ENCODE assay signal across 14 mouse cellular contexts in the genomic region with DNA sequence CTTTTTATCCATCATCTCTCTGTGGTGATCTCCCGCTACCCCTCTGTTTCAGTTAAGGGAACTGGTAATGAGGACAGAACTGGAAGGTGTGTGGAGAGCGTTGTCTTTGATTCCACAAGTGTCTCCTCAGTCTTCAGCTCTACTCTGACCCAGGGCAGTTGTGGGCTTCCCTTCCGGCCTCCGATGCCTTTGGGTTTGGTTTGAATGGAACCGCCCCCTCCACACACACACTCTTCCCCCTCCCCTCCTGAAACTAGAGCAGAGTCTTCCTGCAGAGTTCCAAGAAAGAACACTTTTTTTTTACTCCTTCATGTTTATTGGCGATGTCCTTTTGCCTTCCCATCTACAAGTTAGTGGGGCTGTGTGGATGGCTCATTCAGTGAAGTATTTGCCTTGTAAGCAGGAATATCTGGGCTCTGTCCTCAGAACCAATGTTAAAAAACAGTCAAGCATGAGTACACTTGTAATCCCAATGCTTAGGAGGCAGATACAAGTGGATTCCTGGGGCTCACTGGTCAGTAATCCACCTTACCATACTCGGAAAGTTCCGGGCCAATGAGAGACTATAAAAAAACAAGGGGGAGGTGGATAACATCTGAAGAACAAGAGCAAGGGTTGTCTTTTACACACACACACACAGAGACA.
DNase-seq lines count a peak whose midpoint lies in the region.
"Had no signal": no experiment of that assay in that cellular context is flagged by ENCODE, and none has a peak within 500 bp of the region (broad histone marks: within the 10 kb centered on the region; RNA-seq: fewer than 3 reads in every experiment).

No protein-coding gene starts in this region.

- H3K27ac ChIP-seq in limb, embryonic 10.5 days, result peak overlapping the region; percentile 16; the same call in 1 of the 2 replicates
- H3K27ac ChIP-seq: embryonic facial prominence, embryonic 15.5 days; forebrain, embryonic 12.5 days; liver, embryonic 13.5 days had no signal

- H3K27me3 ChIP-seq in limb, embryonic 10.5 days (ENCODE audit: low read depth, poor library complexity, severe bottlenecking), result no peaks in the 10 kb centered on the region
- H3K27me3 ChIP-seq: embryonic facial prominence, embryonic 15.5 days; forebrain, embryonic 12.5 days; liver, embryonic 13.5 days had no signal

- H3K36me3 ChIP-seq in limb, embryonic 10.5 days, result no peaks in the 10 kb centered on the region
- H3K36me3 ChIP-seq: embryonic facial prominence, embryonic 15.5 days; forebrain, embryonic 12.5 days; liver, embryonic 13.5 days had no signal

- H3K4me1 ChIP-seq in limb, embryonic 10.5 days, result peaks cover 47% of the 10 kb centered on the region
- H3K4me1 ChIP-seq: forebrain, embryonic 12.5 days had no signal

- H3K4me3 ChIP-seq in limb, embryonic 10.5 days, result no peak overlapping the region
- H3K4me3 ChIP-seq: embryonic facial prominence, embryonic 15.5 days; forebrain, embryonic 12.5 days; liver, embryonic 13.5 days had no signal

- H3K9me3 ChIP-seq in limb, embryonic 10.5 days (replicated peaks), result no peaks in the 10 kb centered on the region
- H3K9me3 ChIP-seq: embryonic facial prominence, embryonic 15.5 days; forebrain, embryonic 12.5 days; liver, embryonic 13.5 days had no signal

- WGBS in limb, embryonic 10.5 days, result 46% methylated on average over 8 of the region's 8 CpGs

- peak; percentile 29 for DNase-seq in Muller cell, postnatal 12 days (ENCODE audit: inconsistent ontology term)
- DNase-seq in embryo, embryonic 10.5 days (ENCODE audit: low spot score), result peak; percentile 53
- peak; percentile 46 for DNase-seq in kidney, adult 9 months
- no peak for DNase-seq in limb, embryonic 10.5 days (ENCODE audit: low spot score)
- no peak for DNase-seq in cerebellum, adult 9-10 months
- DNase-seq in urinary bladder, postnatal 36 days (ENCODE audit: low spot score in 2 of 2), result no peak
- no peak for DNase-seq in cerebellum, adult 8-10 months
- DNase-seq: adrenal gland, postnatal 10 days; cerebellum, adult 9-11 months; layer of hippocampus, adult 9-11 months; liver, embryonic 13.5 days; thymus, postnatal 4 days had no signal

Comparison
In these comparisons a context has a peak if more than half of its experiments do, and no peak if none do; other contexts are left out.
1. DNase-seq: peak in Muller cell, postnatal 12 days (single experiment), embryo, embryonic 10.5 days (single experiment) and kidney, adult 9 months (single experiment); none in limb, embryonic 10.5 days (single experiment), cerebellum, adult 9-10 months (single experiment), urinary bladder, postnatal 36 days (0 of 2) and cerebellum, adult 8-10 months (single experiment).